Mouse (Mus musculus): ENCODE results near the gene Cacnb2. TPM values are rescaled to one million over a fixed set of nuclear protein-coding genes. Genes with fewer than 3 reads are reported as not detected.

The Cacnb2 gene
- total RNA-seq, 2 experiments from 2014 or later = 46.4 to 49.2 TPM

- no peak for DNase-seq
Measured at GRCm38 (mm10) chr2:14984029-14984428, 381.1 kb downstream of the Cacnb2 start.

GRCm38 (mm10) chr2:14988451-14988850 is 385.6 kb downstream of the Cacnb2 start:
- no peak for DNase-seq

GRCm38 (mm10) chr2:14989350-14989749 is 386.5 kb downstream of the Cacnb2 start:
- DNase-seq = no peak

GRCm38 (mm10) chr2:14992531-14992930 is 389.6 kb downstream of the Cacnb2 start:
- DNase-seq = no peak

GRCm38 (mm10) chr2:14996036-14996435 is 393.1 kb downstream of the Cacnb2 start:
- DNase-seq = no peak

GRCm38 (mm10) chr2:14997836-14998235 is 394.9 kb downstream of the Cacnb2 start:
- DNase-seq = no peak

GRCm38 (mm10) chr2:15007531-15007930 is 404.6 kb downstream of the Cacnb2 start:
- DNase-seq = no peak

- DNase-seq = no peak
Measured at GRCm38 (mm10) chr2:15008072-15008471, 405.2 kb downstream of the Cacnb2 start.

- no peak for DNase-seq
Measured at GRCm38 (mm10) chr2:15026817-15027216, 423.9 kb downstream of the Cacnb2 start.

GRCm38 (mm10) chr2:15027816-15028215 is 424.9 kb downstream of the Cacnb2 start:
- no peak for DNase-seq

Other genes starting within 250 kb of the Cacnb2 start
- gene Slc39a12, start 214.8 kb upstream of the Cacnb2 start, total RNA-seq (2021) = under 1 TPM; 0.16 to 0.23 TPM

Measured in adrenal gland, postnatal 36 days (tissue).